Mouse (Mus musculus): ENCODE measurements around the gene Dlgap1.

DNA sequence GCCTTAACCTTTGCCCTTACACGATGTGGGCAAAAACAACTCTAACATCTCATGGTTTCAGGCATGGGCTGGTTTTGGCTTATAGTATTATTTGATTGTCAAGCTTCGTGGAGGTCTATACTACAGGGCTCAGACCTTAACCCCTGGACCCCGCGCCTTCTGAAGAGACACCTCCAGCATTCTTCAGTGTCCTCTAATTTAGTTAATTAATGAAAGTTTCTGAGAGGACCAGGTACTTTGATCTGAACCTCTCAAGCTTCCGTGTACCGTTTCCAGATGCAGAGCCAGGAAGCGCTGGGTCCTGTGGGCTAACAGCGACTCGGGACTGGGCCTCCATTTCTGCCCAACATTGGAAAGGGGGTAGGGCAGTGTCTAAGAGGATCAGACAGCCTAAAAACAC lies 785.2 kb downstream of the Dlgap1 start:
- no peak for TF ChIP-seq FLI1 (IDR thresholded peaks at IDR 0.05; ENCODE audit: low read length)
- TF ChIP-seq GATA1 (IDR thresholded peaks at IDR 0.05; ENCODE audit: borderline replicate concordance, low read length), result no peak
